Mouse (Mus musculus): ENCODE measurements around the gene Kdsr.

The Kdsr gene

GRCm38 (mm10) chr1:106759572-106760435 is at the start of gene Kdsr:
Kdsr (minus strand) TSS chr1:106759727.
- in situ Hi-C loops (cut with MseI, MboI), result no loop called here

DNA sequence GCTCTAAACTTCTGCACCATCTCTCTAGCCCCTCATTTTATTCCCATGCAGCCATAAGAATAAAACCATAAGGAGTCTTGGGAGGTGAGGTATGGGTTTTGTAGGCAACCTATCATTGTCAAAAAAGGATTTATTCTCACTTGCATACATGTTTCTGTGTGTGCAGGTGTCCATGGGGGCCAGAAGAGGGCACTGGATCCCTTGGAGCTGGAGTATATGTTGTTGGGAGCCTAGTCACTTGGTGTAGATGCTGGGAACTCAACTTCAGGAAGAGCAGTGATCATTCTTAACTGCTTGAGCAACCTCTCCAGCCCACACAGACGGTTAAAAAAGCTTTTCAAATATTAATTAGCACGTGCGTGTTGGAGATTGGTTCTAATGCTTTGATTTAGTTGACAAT is 40.4 kb upstream of the Kdsr start:
- in situ Hi-C loops (cut with MseI, MboI), result no loop called here

DNA sequence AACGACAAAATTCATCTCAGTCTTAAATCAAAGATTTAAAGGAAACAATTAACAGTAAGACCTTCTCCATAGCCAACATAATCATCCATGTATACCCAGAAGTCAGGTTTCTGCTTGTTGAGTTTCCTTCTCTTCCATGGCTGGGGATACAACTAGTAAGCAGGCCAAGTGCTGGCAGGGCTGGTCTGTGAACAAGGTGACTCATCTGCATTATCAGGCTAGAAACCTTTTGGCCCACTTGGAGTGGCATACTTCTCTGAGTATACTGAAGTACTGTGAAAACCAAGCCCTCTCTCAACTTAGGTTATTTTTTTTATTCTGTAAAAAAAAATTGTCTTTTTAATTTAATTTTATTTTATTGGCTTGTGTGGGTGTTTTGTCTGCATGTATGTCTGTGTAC is 39.9 kb upstream of the Kdsr start:
- in situ Hi-C loops (cut with MseI, MboI), result no loop called here

DNA sequence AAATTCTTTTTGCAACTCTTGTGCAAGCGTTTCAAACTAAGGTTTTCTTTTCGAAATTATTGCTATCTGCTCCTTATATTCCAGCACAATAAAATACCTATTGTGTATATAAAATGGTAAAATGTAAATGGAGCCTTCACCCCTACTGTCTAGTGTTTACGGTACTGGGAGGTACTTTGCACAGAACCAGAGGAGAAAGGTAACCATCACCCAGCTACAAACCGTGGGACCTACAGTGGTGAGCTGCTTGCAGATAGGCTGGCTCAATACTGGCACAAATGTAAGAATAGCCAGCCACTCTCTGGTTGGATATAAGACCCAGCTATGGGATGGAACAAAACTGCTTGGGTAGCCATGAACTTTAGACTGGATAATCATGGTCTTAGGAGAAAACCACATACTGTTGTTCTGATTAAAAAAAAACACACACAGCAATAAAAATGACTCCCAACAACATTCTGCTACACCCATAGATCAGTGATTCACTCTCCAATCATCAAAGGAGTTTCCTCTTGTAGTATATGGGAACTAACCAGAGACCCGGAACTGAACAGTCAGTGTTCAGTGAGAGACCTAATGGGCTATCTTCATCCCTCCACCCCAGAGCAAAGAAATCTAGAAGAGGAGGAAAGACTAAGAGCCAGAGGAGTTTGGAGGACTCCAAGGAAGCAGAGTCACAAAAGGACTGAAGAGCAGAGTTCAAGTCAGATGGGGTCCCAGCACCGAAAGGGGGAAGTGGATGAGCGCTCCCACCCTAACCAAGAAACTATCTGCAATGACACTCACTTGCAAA is 37.7 kb upstream of the Kdsr start:
- in situ Hi-C loops (cut with MseI, MboI), result no loop called here

GRCm38 (mm10) chr1:106796542-106796924 is 37.0 kb upstream of the Kdsr start, which contains the start of gene Vps4b:
Vps4b (minus strand) TSS chr1:106796728.
- in situ Hi-C loops (cut with MseI, MboI), result no loop called here

- in situ Hi-C loops (cut with MseI, MboI), result no loop called here
Observed at GRCm38 (mm10) chr1:106795634-106796541, 36.4 kb upstream of the Kdsr start.

- in situ Hi-C loops (cut with MseI, MboI), result no loop called here
Observed at GRCm38 (mm10) chr1:106774896-106775295, 15.4 kb upstream of the Kdsr start.

DNA sequence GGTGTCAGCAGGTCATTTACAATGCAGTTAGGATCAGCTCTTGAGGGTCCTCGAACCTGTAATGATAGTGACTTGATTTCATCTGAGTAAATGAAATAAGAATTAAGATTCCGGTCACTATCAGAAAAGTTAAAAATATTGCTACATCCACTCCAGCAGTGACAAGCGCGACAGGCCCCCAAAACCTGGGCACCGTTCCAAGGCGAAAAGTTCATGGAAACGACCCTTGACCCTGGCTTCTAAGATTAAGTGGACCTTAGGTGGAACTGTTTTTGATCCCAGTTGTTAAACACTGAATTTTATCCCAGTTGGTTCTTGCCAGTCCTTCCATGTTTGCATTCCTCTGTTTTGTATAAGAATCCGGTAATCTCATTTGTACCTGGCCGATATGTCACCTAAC is 14.6 kb upstream of the Kdsr start:
- in situ Hi-C loops (cut with MseI, MboI), result no loop called here

- in situ Hi-C loops (cut with MseI, MboI), result no loop called here
Observed at GRCm38 (mm10) chr1:106768773-106769172, 9.2 kb upstream of the Kdsr start.

GRCm38 (mm10) chr1:106765771-106766170 is 6.2 kb upstream of the Kdsr start:
- in situ Hi-C loops (cut with MseI, MboI), result no loop called here

GRCm38 (mm10) chr1:106764846-106765245 is 5.3 kb upstream of the Kdsr start:
- in situ Hi-C loops (cut with MseI, MboI), result no loop called here

DNA sequence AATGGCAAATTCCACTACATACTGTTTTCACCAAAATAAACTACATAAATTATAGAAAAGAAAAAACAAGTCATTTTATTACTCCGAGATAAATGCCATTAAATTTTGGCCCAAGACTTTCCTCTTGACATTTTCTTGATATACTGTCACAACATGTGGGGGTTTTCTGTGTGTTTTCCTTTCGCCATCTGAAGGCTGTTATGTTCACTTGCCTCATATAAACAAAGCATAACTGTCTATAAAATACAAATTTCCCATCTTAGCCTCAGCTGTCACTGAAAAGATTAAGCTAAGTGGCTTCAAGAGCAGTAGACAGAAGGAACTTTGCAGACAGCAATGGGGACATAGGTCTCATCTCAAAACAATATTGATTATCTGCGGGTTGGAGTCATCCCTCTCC is 4.8 kb upstream of the Kdsr start:
- in situ Hi-C loops (cut with MseI, MboI), result no loop called here

GRCm38 (mm10) chr1:106760750-106761149 is 1.2 kb upstream of the Kdsr start:
- in situ Hi-C loops (cut with MseI, MboI), result no loop called here

- in situ Hi-C loops (cut with MseI, MboI), result no loop called here
Observed at GRCm38 (mm10) chr1:106758734-106759571, 574 bp downstream of the Kdsr start.

DNA sequence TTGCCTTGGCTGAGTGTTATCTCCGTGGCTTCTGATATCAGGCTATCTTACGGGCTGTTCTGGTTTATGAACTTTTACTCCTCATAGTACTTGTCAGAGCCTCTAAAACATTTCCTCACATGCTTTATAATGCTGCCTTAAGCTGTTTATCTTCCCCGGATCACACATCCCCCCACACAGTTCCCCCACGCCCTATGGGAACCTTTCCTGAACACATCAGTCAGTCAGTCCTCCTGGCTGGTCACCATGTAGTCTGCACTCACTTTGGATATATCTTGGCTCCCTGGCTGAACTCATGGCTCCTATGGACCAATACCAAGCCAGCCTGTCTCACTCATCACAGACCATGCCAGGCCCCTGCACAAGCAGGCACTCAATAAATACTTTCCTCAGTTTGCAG is 2.9 kb downstream of the Kdsr start:
- in situ Hi-C loops (cut with MseI, MboI), result no loop called here

- in situ Hi-C loops (cut with MseI, MboI), result no loop called here
Observed at GRCm38 (mm10) chr1:106752013-106752412, 7.5 kb downstream of the Kdsr start.

DNA sequence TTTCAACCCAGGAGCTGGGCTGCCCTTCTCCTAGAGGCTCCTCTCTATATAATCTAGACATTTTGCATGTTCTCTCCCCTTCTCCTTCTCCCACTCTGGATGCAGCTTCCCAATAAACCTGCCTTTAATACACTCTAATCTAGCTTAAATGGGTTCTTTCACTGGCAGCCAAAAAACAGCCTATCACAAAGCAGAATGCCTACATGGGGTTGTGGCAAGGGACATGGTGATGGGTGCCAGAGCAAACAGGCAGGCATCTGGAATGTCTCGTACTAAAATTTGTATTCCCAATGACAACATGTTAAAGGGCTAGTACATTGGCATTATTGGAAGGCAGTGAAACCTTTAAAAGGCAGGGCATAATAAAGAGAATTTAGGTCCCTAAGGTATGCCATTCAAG is 8.9 kb downstream of the Kdsr start:
- in situ Hi-C loops (cut with MseI, MboI), result no loop called here

DNA sequence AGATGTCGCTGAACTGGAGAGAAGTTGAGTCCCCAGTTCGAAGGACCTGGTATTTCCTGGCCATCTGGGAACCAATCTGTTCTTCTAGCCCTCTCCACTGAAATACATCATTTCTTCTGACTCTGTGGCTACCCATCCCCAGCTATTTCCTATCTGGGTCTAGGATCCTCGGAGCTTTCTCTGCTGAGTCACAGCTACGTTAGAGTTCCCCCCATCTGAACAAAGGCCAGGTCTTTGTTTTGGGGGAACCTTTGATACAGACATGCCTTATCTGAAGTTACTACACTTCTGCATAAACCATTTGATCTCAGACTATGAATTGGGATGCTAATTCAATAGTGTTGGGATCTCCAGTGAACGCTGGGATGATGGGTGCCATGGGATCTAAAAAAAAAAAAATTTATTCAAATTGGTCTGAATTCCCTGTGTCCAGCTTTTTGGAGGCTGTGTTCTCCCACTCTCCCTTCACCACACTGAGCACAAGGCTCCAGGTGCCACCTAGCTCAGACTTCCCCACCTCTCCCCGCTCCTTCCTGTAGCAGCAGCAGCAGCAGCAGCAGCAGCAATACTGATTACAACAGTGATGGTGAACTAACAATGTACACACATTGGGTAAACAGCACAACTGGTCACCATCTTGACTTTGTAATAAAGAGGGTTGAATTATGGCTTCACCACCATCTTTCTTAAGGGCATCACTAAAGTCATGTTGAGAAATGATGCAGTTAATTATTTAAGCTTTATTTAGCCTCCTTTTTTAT is 10.8 kb downstream of the Kdsr start:
- in situ Hi-C loops (cut with MseI, MboI), result no loop called here

DNA sequence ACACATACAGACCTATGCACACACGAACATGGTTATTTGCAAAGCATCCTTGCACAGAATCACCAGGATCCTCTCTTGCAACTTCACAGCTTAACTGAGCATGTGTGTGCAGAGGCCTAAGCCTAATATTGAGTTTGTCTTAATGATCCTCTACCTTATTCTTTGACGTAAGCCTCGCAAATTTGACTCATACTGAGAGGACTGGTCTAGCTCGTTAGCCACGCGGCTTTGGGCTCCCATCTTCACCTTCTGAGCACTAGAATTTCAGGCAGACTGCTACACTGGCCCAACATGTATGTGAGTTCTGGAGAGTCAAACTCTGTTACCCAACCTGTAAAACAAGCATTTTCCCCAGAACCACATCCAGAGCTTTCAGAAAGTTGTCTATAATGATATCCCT is 16.5 kb downstream of the Kdsr start:
- in situ Hi-C loops (cut with MseI, MboI), result no loop called here

- in situ Hi-C loops (cut with MseI, MboI), result no loop called here
Observed at GRCm38 (mm10) chr1:106740735-106741134, 18.8 kb downstream of the Kdsr start.

Data from mouse trophoblast stem cell (cell line).